Mouse (Mus musculus) hindbrain, embryonic 12.5 days (tissue): ENCODE measurements at regions not wholly inside any gene's neighbourhood (a gene's known extent, or its start where the extent isn't known, plus 50 kb on each side); places are given as distances from the start of the nearest gene placed in this dataset.
"Not testable (repeated sequence)": the region's sequence is repeated elsewhere in the genome, so short reads cannot be mapped to it uniquely, and the experiment has no call there.

Experiments used
- ATAC-seq: fragments of 200-750 bp; cut with Nextera tagmentation; 2 replicates; pipeline ENCODE4 v1.8.0; 2017; ENCODE audit warnings: moderate TSS enrichment; ENCODE audit not compliant: low FRiP score
- H3K27ac ChIP-seq: fragments of 300-500 bp; sonication (generic); 2 replicates; pipeline ENCODE4 v1.5.1; 2016; ENCODE audit warnings: mild to moderate bottlenecking
- H3K27me3 ChIP-seq: fragments of 300-500 bp; sonication (generic); 2 replicates; pipeline ENCODE4 v1.6.1; 2016; ENCODE audit warnings: mild to moderate bottlenecking
- H3K36me3 ChIP-seq: fragments of 300-500 bp; sonication (generic); 2 replicates; pipeline ENCODE4 v1.6.1; 2016; ENCODE audit warnings: mild to moderate bottlenecking
- H3K4me1 ChIP-seq: fragments of 300-500 bp; sonication (generic); 2 replicates; pipeline ENCODE4 v1.6.1; 2016
- H3K4me2 ChIP-seq: fragments of 300-500 bp; sonication (generic); replicated peaks from 2 replicates; pipeline ENCODE4 v1.6.1; 2016; ENCODE audit warnings: mild to moderate bottlenecking
- H3K4me3 ChIP-seq: fragments of 300-500 bp; sonication (generic); 2 replicates; pipeline ENCODE4 v1.5.1; 2016; ENCODE audit warnings: mild to moderate bottlenecking
- H3K9ac ChIP-seq: fragments of 300-500 bp; sonication (generic); 2 replicates; pipeline ENCODE4 v1.6.1; 2016; ENCODE audit warnings: mild to moderate bottlenecking, moderate library complexity
- H3K9me3 ChIP-seq: fragments of 300-500 bp; sonication (generic); replicated peaks from 2 replicates; pipeline ENCODE4 v1.6.1; 2016; ENCODE audit warnings: mild to moderate bottlenecking
- whole genome bisulfite sequencing: fragments of 180-500 bp; shearing (Covaris S2); methylation state at CpG from one replicate; pipeline ENCODE4 v1.1.7; 2016; 5-methylcytosine and 5-hydroxymethylcytosine counted together

GRCm38 (mm10) chr5:18502831-18503230 lies 142.7 kb upstream of the Gnai1 start:
- H3K9me3 ChIP-seq = no peaks in the 10 kb centered on the region
- ATAC-seq = no peak

GRCm38 (mm10) chr5:18494305-18494704 lies 134.2 kb upstream of the Gnai1 start:
- Histone ChIP-seq H3K27ac (no peak overlapping the region), H3K4me3 (no peak overlapping the region), H3K27me3 (no peaks in the 10 kb centered on the region), H3K4me2 (no peak overlapping the region), H3K9me3 (no peaks in the 10 kb centered on the region), H3K36me3 (no peaks in the 10 kb centered on the region), H3K4me1 (no peaks in the 10 kb centered on the region), H3K9ac (no peak overlapping the region)
- WGBS = 87% methylated on average over 4 of the region's 4 CpGs
- ATAC-seq = no peak

More at GRCm38 (mm10) chr5:18502831-18503230, 142.7 kb upstream of the Gnai1 start:
- no peak overlapping the region for H3K4me2 ChIP-seq
- H3K36me3 ChIP-seq = no peaks in the 10 kb centered on the region
- H3K4me3 ChIP-seq = no peak overlapping the region
- 30% methylated on average over 12 of the region's 12 CpGs for WGBS
- H3K9ac ChIP-seq = no peak overlapping the region
- no peaks in the 10 kb centered on the region for H3K4me1 ChIP-seq
- no peak overlapping the region for H3K27ac ChIP-seq
- no peaks in the 10 kb centered on the region for H3K27me3 ChIP-seq

- Histone ChIP-seq H3K4me1 (no peaks in the 10 kb centered on the region), H3K27me3 (no peaks in the 10 kb centered on the region), H3K27ac (no peak overlapping the region), H3K4me2 (no peak overlapping the region), H3K9ac (no peak overlapping the region), H3K4me3 (no peak overlapping the region), H3K9me3 (no peaks in the 10 kb centered on the region), H3K36me3 (no peaks in the 10 kb centered on the region)
- no peak for ATAC-seq
- WGBS = 92% methylated on average over 3 of the region's 3 CpGs
These were observed 129.6 kb upstream of the Gnai1 start for GRCm38 (mm10) chr5:18489709-18490108.

GRCm38 (mm10) chr5:18487076-18487772 lies 127.1 kb upstream of the Gnai1 start:
- Histone ChIP-seq H3K9me3 (no peaks in the 10 kb centered on the region), H3K4me2 (no peak overlapping the region), H3K4me1 (no peaks in the 10 kb centered on the region), H3K36me3 (no peaks in the 10 kb centered on the region), H3K27me3 (no peaks in the 10 kb centered on the region), H3K9ac (no peak overlapping the region), H3K4me3 (no peak overlapping the region), H3K27ac (no peak overlapping the region)
- WGBS = 37% methylated on average over 1 of the region's 1 CpGs
- no peak for ATAC-seq

GRCm38 (mm10) chr5:18484376-18484775 lies 124.2 kb upstream of the Gnai1 start:
- no peak overlapping the region for H3K4me2 ChIP-seq
- H3K36me3 ChIP-seq = no peaks in the 10 kb centered on the region
- no peaks in the 10 kb centered on the region for H3K9me3 ChIP-seq
- no peak for ATAC-seq
- no peaks in the 10 kb centered on the region for H3K4me1 ChIP-seq
- H3K4me3 ChIP-seq = no peak overlapping the region
- H3K27me3 ChIP-seq = no peaks in the 10 kb centered on the region
- no peak overlapping the region for H3K9ac ChIP-seq
- no peak overlapping the region for H3K27ac ChIP-seq

GRCm38 (mm10) chr5:18478420-18478819 lies 118.3 kb upstream of the Gnai1 start:
- H3K36me3 ChIP-seq = no peaks in the 10 kb centered on the region
- H3K9me3 ChIP-seq = no peaks in the 10 kb centered on the region
- no peaks in the 10 kb centered on the region for H3K4me1 ChIP-seq
- ATAC-seq = no peak
- H3K9ac ChIP-seq = no peak overlapping the region
- H3K4me3 ChIP-seq = no peak overlapping the region
- no peak overlapping the region for H3K27ac ChIP-seq
- no peak overlapping the region for H3K4me2 ChIP-seq
- WGBS = 89% methylated on average over 7 of the region's 7 CpGs
- H3K27me3 ChIP-seq = no peaks in the 10 kb centered on the region

GRCm38 (mm10) chr5:18477372-18478017 lies 117.3 kb upstream of the Gnai1 start:
- WGBS = 89% methylated on average over 6 of the region's 6 CpGs
- Histone ChIP-seq H3K27ac (no peak overlapping the region), H3K27me3 (no peaks in the 10 kb centered on the region), H3K4me3 (no peak overlapping the region), H3K9me3 (no peaks in the 10 kb centered on the region), H3K4me2 (no peak overlapping the region), H3K4me1 (no peaks in the 10 kb centered on the region), H3K36me3 (no peaks in the 10 kb centered on the region), H3K9ac (no peak overlapping the region)
- ATAC-seq = no peak

- H3K9ac ChIP-seq = no peak overlapping the region
- no peak overlapping the region for H3K4me3 ChIP-seq
- H3K27ac ChIP-seq = no peak overlapping the region
- no peak overlapping the region for H3K4me2 ChIP-seq
- H3K9me3 ChIP-seq = no peaks in the 10 kb centered on the region
- H3K36me3 ChIP-seq = no peaks in the 10 kb centered on the region
- no peaks in the 10 kb centered on the region for H3K27me3 ChIP-seq
- no peaks in the 10 kb centered on the region for H3K4me1 ChIP-seq
- ATAC-seq = no peak
These were observed 112.0 kb upstream of the Gnai1 start for GRCm38 (mm10) chr5:18472114-18472513.

GRCm38 (mm10) chr5:18457771-18458170 lies 97.6 kb upstream of the Gnai1 start:
- no peaks in the 10 kb centered on the region for H3K4me1 ChIP-seq
- no peaks in the 10 kb centered on the region for H3K9me3 ChIP-seq
- no peak overlapping the region for H3K4me2 ChIP-seq
- H3K36me3 ChIP-seq = no peaks in the 10 kb centered on the region
- no peaks in the 10 kb centered on the region for H3K27me3 ChIP-seq
- no peak overlapping the region for H3K27ac ChIP-seq
- WGBS = 79% methylated on average over 1 of the region's 1 CpGs
- no peak overlapping the region for H3K4me3 ChIP-seq
- no peak for ATAC-seq
- no peak overlapping the region for H3K9ac ChIP-seq

GRCm38 (mm10) chr5:18456196-18456595 lies 96.0 kb upstream of the Gnai1 start:
- Histone ChIP-seq H3K27ac (no peak overlapping the region), H3K4me1 (no peaks in the 10 kb centered on the region), H3K9ac (no peak overlapping the region), H3K4me3 (no peak overlapping the region), H3K36me3 (no peaks in the 10 kb centered on the region), H3K4me2 (no peak overlapping the region), H3K9me3 (no peaks in the 10 kb centered on the region), H3K27me3 (no peaks in the 10 kb centered on the region)
- no peak for ATAC-seq
- WGBS = 97% methylated on average over 1 of the region's 1 CpGs

GRCm38 (mm10) chr5:18452871-18453757 lies 93.0 kb upstream of the Gnai1 start:
- H3K27me3 ChIP-seq, H3K4me3 ChIP-seq, H3K9ac ChIP-seq, H3K4me1 ChIP-seq, H3K9me3 ChIP-seq, ATAC-seq, H3K27ac ChIP-seq, H3K36me3 ChIP-seq, H3K4me2 ChIP-seq: not testable (repeated sequence)
- WGBS = 60% methylated on average over 6 of the region's 6 CpGs

GRCm38 (mm10) chr5:18449261-18449660 lies 89.1 kb upstream of the Gnai1 start:
- no peak overlapping the region for H3K9ac ChIP-seq
- H3K4me3 ChIP-seq = no peak overlapping the region
- no peaks in the 10 kb centered on the region for H3K36me3 ChIP-seq
- no peaks in the 10 kb centered on the region for H3K9me3 ChIP-seq
- ATAC-seq = no peak
- H3K27me3 ChIP-seq = no peaks in the 10 kb centered on the region
- H3K4me2 ChIP-seq = no peak overlapping the region
- H3K27ac ChIP-seq = no peak overlapping the region
- WGBS = 95% methylated on average over 3 of the region's 3 CpGs
- H3K4me1 ChIP-seq = no peaks in the 10 kb centered on the region
